Mouse (Mus musculus): Measurements from ENCODE around the gene Hist1h1d. TPM values are rescaled to one million over a fixed set of nuclear protein-coding genes. Genes with fewer than 3 reads are reported as not detected.

Gene Hist1h1d
- polyA plus RNA-seq (2014; fragmentation: Nextera tagmentation; extraction: Ambion mirVana) = 0.24 and 0.41 TPM in 2 replicates

- no peaks in the 10 kb centered on the region for H3K27me3 ChIP-seq (ENCODE audit: control insufficient read depth, insufficient read depth, low read length)
- H3K4me2 ChIP-seq (ENCODE audit: low read length) = peak within 1 kb of the TSS; percentile 72
- no peak within 1 kb of the TSS for H3K4me3 ChIP-seq (ENCODE audit: control insufficient read depth in 1 of 2, insufficient read depth in 1 of 2, low read depth in 1 of 2, low read length in 2 of 2)
- peaks cover 0 to 13% of the 10 kb centered on the region in 2 experiments; a peak in 3 of 4 replicates for H3K4me1 ChIP-seq (ENCODE audit: control insufficient read depth in 2 of 2, insufficient read depth in 2 of 2, low read length in 2 of 2)
- peak within 1 kb of the TSS in 1 of 2 experiments; percentile 98; a peak in 3 of 4 replicates for H3K27ac ChIP-seq (replicated peaks in 1 of 2; ENCODE audit: control insufficient read depth in 1 of 2, insufficient read depth in 1 of 2, low read depth in 2 of 2, low read length in 2 of 2)
- H3K36me3 ChIP-seq (ENCODE audit: control insufficient read depth, insufficient read depth, low read length) = no peaks in the 10 kb centered on the region
- no peak for ATAC-seq (ENCODE audit: insufficient number of reproducible peaks, insufficient read depth, low FRiP score, low read depth)
- H3K9ac ChIP-seq (ENCODE audit: low read length) = peak within 1 kb of the TSS; percentile 94
- H3K9me3 ChIP-seq (ENCODE audit: control insufficient read depth, low read length) = no peaks in the 10 kb centered on the region
These were observed at the start of gene Hist1h1d for GRCm38 (mm10) chr13:23552962-23553361. TSS of gene Hist1h1d (plus strand) at chr13:23553262.

- Histone ChIP-seq H3K27ac (replicated peaks in 1 of 2; ENCODE audit: control insufficient read depth in 1 of 2, insufficient read depth in 1 of 2, low read depth in 2 of 2, low read length in 2 of 2) (no peak overlapping the region), H3K9ac (ENCODE audit: low read length) (no peak overlapping the region), H3K27me3 (ENCODE audit: control insufficient read depth, insufficient read depth, low read length) (no peaks in the 10 kb centered on the region), H3K4me1 (ENCODE audit: control insufficient read depth in 2 of 2, insufficient read depth in 2 of 2, low read length in 2 of 2) (peaks cover 14 to 27% of the 10 kb centered on the region in 2 experiments; a peak in 3 of 4 replicates), H3K4me3 (ENCODE audit: control insufficient read depth in 1 of 2, insufficient read depth in 1 of 2, low read depth in 1 of 2, low read length in 2 of 2) (no peak overlapping the region), H3K4me2 (ENCODE audit: low read length) (peak overlapping the region; percentile 23; the same call in 1 of the 2 replicates), H3K9me3 (ENCODE audit: control insufficient read depth, low read length) (no peaks in the 10 kb centered on the region), H3K36me3 (ENCODE audit: control insufficient read depth, insufficient read depth, low read length) (no peaks in the 10 kb centered on the region)
- 3% methylated on average over 9 of the region's 9 CpGs for WGBS
- no peak for ATAC-seq (ENCODE audit: insufficient number of reproducible peaks, insufficient read depth, low FRiP score, low read depth)
These were observed 49.3 kb upstream of the Hist1h1d start for GRCm38 (mm10) chr13:23503797-23504196.

GRCm38 (mm10) chr13:23505662-23506345 is 47.3 kb upstream of the Hist1h1d start:
- peak overlapping the region; percentile 68 for H3K9ac ChIP-seq (ENCODE audit: low read length)
- H3K9me3 ChIP-seq (ENCODE audit: control insufficient read depth, low read length) = no peaks in the 10 kb centered on the region
- ATAC-seq (ENCODE audit: insufficient number of reproducible peaks, insufficient read depth, low FRiP score, low read depth) = no peak
- peaks cover 14 to 27% of the 10 kb centered on the region in 2 experiments for H3K4me1 ChIP-seq (ENCODE audit: control insufficient read depth in 2 of 2, insufficient read depth in 2 of 2, low read length in 2 of 2)
- peak overlapping the region; percentile 63 for H3K4me2 ChIP-seq (ENCODE audit: low read length)
- no peaks in the 10 kb centered on the region for H3K36me3 ChIP-seq (ENCODE audit: control insufficient read depth, insufficient read depth, low read length)
- peak overlapping the region; percentile 35 to 57; a peak in 3 of 4 replicates for H3K27ac ChIP-seq (replicated peaks in 1 of 2; ENCODE audit: control insufficient read depth in 1 of 2, insufficient read depth in 1 of 2, low read depth in 2 of 2, low read length in 2 of 2)
- no peaks in the 10 kb centered on the region for H3K27me3 ChIP-seq (ENCODE audit: control insufficient read depth, insufficient read depth, low read length)
- peak overlapping the region; percentile 33 to 40 for H3K4me3 ChIP-seq (ENCODE audit: control insufficient read depth in 1 of 2, insufficient read depth in 1 of 2, low read depth in 1 of 2, low read length in 2 of 2)
- WGBS = 8% methylated on average over 14 of the region's 14 CpGs

GRCm38 (mm10) chr13:23506351-23506750 is 46.7 kb upstream of the Hist1h1d start:
- 10% methylated on average over 13 of the region's 13 CpGs for WGBS
- Histone ChIP-seq H3K4me2 (ENCODE audit: low read length) (peak overlapping the region; percentile 63), H3K4me1 (ENCODE audit: control insufficient read depth in 2 of 2, insufficient read depth in 2 of 2, low read length in 2 of 2) (peaks cover 14 to 27% of the 10 kb centered on the region in 2 experiments), H3K27ac (replicated peaks in 1 of 2; ENCODE audit: control insufficient read depth in 1 of 2, insufficient read depth in 1 of 2, low read depth in 2 of 2, low read length in 2 of 2) (peak overlapping the region in 1 of 2 experiments; percentile 35; a peak in 1 of 4 replicates), H3K4me3 (ENCODE audit: control insufficient read depth in 1 of 2, insufficient read depth in 1 of 2, low read depth in 1 of 2, low read length in 2 of 2) (peak overlapping the region in 1 of 2 experiments; percentile 33; a peak in 2 of 4 replicates), H3K9me3 (ENCODE audit: control insufficient read depth, low read length) (no peaks in the 10 kb centered on the region), H3K36me3 (ENCODE audit: control insufficient read depth, insufficient read depth, low read length) (no peaks in the 10 kb centered on the region), H3K27me3 (ENCODE audit: control insufficient read depth, insufficient read depth, low read length) (no peaks in the 10 kb centered on the region), H3K9ac (ENCODE audit: low read length) (peak overlapping the region; percentile 68)
- ATAC-seq (ENCODE audit: insufficient number of reproducible peaks, insufficient read depth, low FRiP score, low read depth) = no peak

- Histone ChIP-seq H3K36me3 (ENCODE audit: control insufficient read depth, insufficient read depth, low read length) (no peaks in the 10 kb centered on the region), H3K27me3 (ENCODE audit: control insufficient read depth, insufficient read depth, low read length) (no peaks in the 10 kb centered on the region), H3K27ac (replicated peaks in 1 of 2; ENCODE audit: control insufficient read depth in 1 of 2, insufficient read depth in 1 of 2, low read depth in 2 of 2, low read length in 2 of 2) (peak overlapping the region in 1 of 2 experiments; percentile 9; a peak in 1 of 4 replicates), H3K4me3 (ENCODE audit: control insufficient read depth in 1 of 2, insufficient read depth in 1 of 2, low read depth in 1 of 2, low read length in 2 of 2) (no peak overlapping the region), H3K9ac (ENCODE audit: low read length) (no peak overlapping the region), H3K9me3 (ENCODE audit: control insufficient read depth, low read length) (no peaks in the 10 kb centered on the region), H3K4me2 (ENCODE audit: low read length) (peak overlapping the region; percentile 63), H3K4me1 (ENCODE audit: control insufficient read depth in 2 of 2, insufficient read depth in 2 of 2, low read length in 2 of 2) (peaks cover 14 to 23% of the 10 kb centered on the region in 2 experiments)
- WGBS = 30% methylated on average over 14 of the region's 14 CpGs
- ATAC-seq (ENCODE audit: insufficient number of reproducible peaks, insufficient read depth, low FRiP score, low read depth) = no peak
These were observed 46.1 kb upstream of the Hist1h1d start for GRCm38 (mm10) chr13:23506819-23507515.

- Histone ChIP-seq H3K36me3 (ENCODE audit: control insufficient read depth, insufficient read depth, low read length) (no peaks in the 10 kb centered on the region), H3K4me1 (ENCODE audit: control insufficient read depth in 2 of 2, insufficient read depth in 2 of 2, low read length in 2 of 2) (peaks cover 14% of the 10 kb centered on the region in 2 experiments), H3K27me3 (ENCODE audit: control insufficient read depth, insufficient read depth, low read length) (no peaks in the 10 kb centered on the region), H3K27ac (replicated peaks in 1 of 2; ENCODE audit: control insufficient read depth in 1 of 2, insufficient read depth in 1 of 2, low read depth in 2 of 2, low read length in 2 of 2) (0 out of 4 replicates have a peak overlapping the region, but pooled peaks of 1 of the 2 experiments have one; percentile 5), H3K4me3 (ENCODE audit: control insufficient read depth in 1 of 2, insufficient read depth in 1 of 2, low read depth in 1 of 2, low read length in 2 of 2) (no peak overlapping the region), H3K4me2 (ENCODE audit: low read length) (no peak overlapping the region), H3K9ac (ENCODE audit: low read length) (no peak overlapping the region), H3K9me3 (ENCODE audit: control insufficient read depth, low read length) (no peaks in the 10 kb centered on the region)
- ATAC-seq (ENCODE audit: insufficient number of reproducible peaks, insufficient read depth, low FRiP score, low read depth) = no peak
- WGBS = 27% methylated on average over 1 of the region's 1 CpGs
These were observed 42.9 kb upstream of the Hist1h1d start for GRCm38 (mm10) chr13:23510127-23510526.

- peaks cover 3 to 9% of the 10 kb centered on the region in 2 experiments; a peak in 2 of 4 replicates for H3K4me1 ChIP-seq (ENCODE audit: control insufficient read depth in 2 of 2, insufficient read depth in 2 of 2, low read length in 2 of 2)
- no peaks in the 10 kb centered on the region for H3K27me3 ChIP-seq (ENCODE audit: control insufficient read depth, insufficient read depth, low read length)
- H3K4me2 ChIP-seq (ENCODE audit: low read length) = no peak overlapping the region
- no peak overlapping the region for H3K4me3 ChIP-seq (ENCODE audit: control insufficient read depth in 1 of 2, insufficient read depth in 1 of 2, low read depth in 1 of 2, low read length in 2 of 2)
- ATAC-seq (ENCODE audit: insufficient number of reproducible peaks, insufficient read depth, low FRiP score, low read depth) = no peak
- WGBS = 68% methylated on average over 1 of the region's 1 CpGs
- no peaks in the 10 kb centered on the region for H3K36me3 ChIP-seq (ENCODE audit: control insufficient read depth, insufficient read depth, low read length)
- H3K9ac ChIP-seq (ENCODE audit: low read length) = no peak overlapping the region
- H3K27ac ChIP-seq (replicated peaks in 1 of 2; ENCODE audit: control insufficient read depth in 1 of 2, insufficient read depth in 1 of 2, low read depth in 2 of 2, low read length in 2 of 2) = no peak overlapping the region
- no peaks in the 10 kb centered on the region for H3K9me3 ChIP-seq (ENCODE audit: control insufficient read depth, low read length)
These were observed 39.5 kb upstream of the Hist1h1d start for GRCm38 (mm10) chr13:23513517-23513916.
